ENCODE assay signal across 16 mouse cellular contexts in genomic region chr13:84569371-84569770, GRCm38 (mm10).
A peak's percentile ranks its signal among the peaks of the same experiment; 100 is the strongest.
DNase-seq lines count a peak whose midpoint lies in the region; ATAC-seq and TF ChIP-seq lines count a peak whose summit lies in the region.
"Had no signal": no experiment of that assay in that cellular context is flagged by ENCODE, and none has a peak within 500 bp of the region (broad histone marks: within the 10 kb centered on the region; RNA-seq: fewer than 3 reads in every experiment).

No protein-coding gene starts in this region.

- no peak for DNase-seq in forebrain, embryonic 10.5 days (ENCODE audit: extremely low spot score, low spot score)
- DNase-seq in left cerebral cortex, adult 2 months (ENCODE audit: extremely low spot score in 1 of 2, low spot score in 2 of 2): no peak
- no peak for DNase-seq in gastrocnemius, adult 18-20 months (ENCODE audit: low spot score)
- DNase-seq: adrenal gland, postnatal 14 days; kidney, adult 18-20 months; kidney, postnatal 4 days; thymus, postnatal 25 days had no signal

- H3K36me3 ChIP-seq in midbrain, embryonic 12.5 days: no peaks in the 10 kb centered on the region
- no peaks in the 10 kb centered on the region for H3K36me3 ChIP-seq in midbrain, embryonic 16.5 days (ENCODE audit: control insufficient read depth, insufficient read depth, low read length)
- H3K36me3 ChIP-seq in forebrain, embryonic 10.5 days (replicated peaks): no peaks in the 10 kb centered on the region
- H3K36me3 ChIP-seq in forebrain, embryonic 15.5 days: no peaks in the 10 kb centered on the region
- H3K36me3 ChIP-seq in hindbrain, embryonic 15.5 days: no peaks in the 10 kb centered on the region
- H3K36me3 ChIP-seq: embryonic facial prominence, embryonic 15.5 days; heart, embryonic 13.5 days had no signal

- H3K4me1 ChIP-seq in midbrain, embryonic 12.5 days: peaks cover 33% of the 10 kb centered on the region
- peaks cover 5% of the 10 kb centered on the region; the same call in 1 of the 2 replicates for H3K4me1 ChIP-seq in midbrain, embryonic 16.5 days (ENCODE audit: control insufficient read depth, insufficient read depth, low read length)
- peaks cover 61% of the 10 kb centered on the region for H3K4me1 ChIP-seq in forebrain, embryonic 10.5 days
- peaks cover 64% of the 10 kb centered on the region for H3K4me1 ChIP-seq in forebrain, embryonic 15.5 days
- H3K4me1 ChIP-seq in hindbrain, embryonic 15.5 days (replicated peaks): peaks cover 24% of the 10 kb centered on the region
- H3K4me1 ChIP-seq: embryonic facial prominence, embryonic 15.5 days had no signal

- H3K9me3 ChIP-seq in midbrain, embryonic 12.5 days: no peaks in the 10 kb centered on the region
- no peaks in the 10 kb centered on the region for H3K9me3 ChIP-seq in midbrain, embryonic 16.5 days (replicated peaks; ENCODE audit: control insufficient read depth, low read length, poor library complexity, severe bottlenecking)
- no peaks in the 10 kb centered on the region for H3K9me3 ChIP-seq in forebrain, embryonic 10.5 days
- H3K9me3 ChIP-seq in forebrain, embryonic 15.5 days: no peaks in the 10 kb centered on the region
- H3K9me3 ChIP-seq in hindbrain, embryonic 15.5 days: no peaks in the 10 kb centered on the region
- H3K9me3 ChIP-seq: embryonic facial prominence, embryonic 15.5 days; heart, embryonic 13.5 days had no signal

- peak overlapping the region; percentile 20 for H3K27ac ChIP-seq in midbrain, embryonic 12.5 days (replicated peaks)
- no peak overlapping the region for H3K27ac ChIP-seq in midbrain, embryonic 16.5 days (ENCODE audit: low read length)
- H3K27ac ChIP-seq in forebrain, embryonic 10.5 days: peak overlapping the region; percentile 84
- peak overlapping the region; percentile 89 for H3K27ac ChIP-seq in forebrain, embryonic 15.5 days (replicated peaks)
- H3K27ac ChIP-seq in hindbrain, embryonic 15.5 days (replicated peaks): peak overlapping the region; percentile 39; the same call in 1 of the 2 replicates
- H3K27ac ChIP-seq in left cerebral cortex, adult 2 months: no peak overlapping the region
- H3K27ac ChIP-seq: embryonic facial prominence, embryonic 15.5 days; heart, embryonic 13.5 days; stomach, postnatal 0 days had no signal

- TF ChIP-seq CTCF in left cerebral cortex, adult 2 months (IDR thresholded peaks at IDR 0.05): no peak

- H3K4me2 ChIP-seq in midbrain, embryonic 12.5 days (replicated peaks): no peak overlapping the region
- no peak overlapping the region for H3K4me2 ChIP-seq in midbrain, embryonic 16.5 days (ENCODE audit: low read length)
- H3K4me2 ChIP-seq in forebrain, embryonic 15.5 days (replicated peaks): no peak overlapping the region
- H3K4me2 ChIP-seq in hindbrain, embryonic 15.5 days: no peak overlapping the region
- H3K4me2 ChIP-seq: embryonic facial prominence, embryonic 15.5 days; heart, embryonic 13.5 days had no signal

- intact Hi-C loops in left cerebral cortex, adult 2 months (cut with DNase I): no loop called here

- H3K27me3 ChIP-seq in midbrain, embryonic 12.5 days: no peaks in the 10 kb centered on the region
- H3K27me3 ChIP-seq in midbrain, embryonic 16.5 days (ENCODE audit: control insufficient read depth, insufficient read depth, low read depth, low read length): no peaks in the 10 kb centered on the region
- no peaks in the 10 kb centered on the region for H3K27me3 ChIP-seq in forebrain, embryonic 10.5 days (ENCODE audit: poor library complexity, severe bottlenecking)
- H3K27me3 ChIP-seq in forebrain, embryonic 15.5 days: no peaks in the 10 kb centered on the region
- no peaks in the 10 kb centered on the region for H3K27me3 ChIP-seq in hindbrain, embryonic 15.5 days
- H3K27me3 ChIP-seq: embryonic facial prominence, embryonic 15.5 days; heart, embryonic 13.5 days had no signal

- no peak overlapping the region for H3K9ac ChIP-seq in midbrain, embryonic 12.5 days (replicated peaks)
- H3K9ac ChIP-seq in midbrain, embryonic 16.5 days (ENCODE audit: low read depth, low read length): no peak overlapping the region
- H3K9ac ChIP-seq in forebrain, embryonic 15.5 days (replicated peaks): no peak overlapping the region
- H3K9ac ChIP-seq in hindbrain, embryonic 15.5 days: no peak overlapping the region
- H3K9ac ChIP-seq: embryonic facial prominence, embryonic 15.5 days; heart, embryonic 13.5 days had no signal

- no peak for ATAC-seq in midbrain, embryonic 12.5 days (ENCODE audit: low FRiP score, low read depth)
- ATAC-seq in midbrain, embryonic 16.5 days: no peak
- peak; percentile 9; the same call in 1 of the 2 replicates for ATAC-seq in forebrain, embryonic 15.5 days (replicated peaks)
- ATAC-seq in hindbrain, embryonic 15.5 days (ENCODE audit: low FRiP score, low read depth): no peak
- ATAC-seq in megakaryocyte, adult 5-6 weeks (ENCODE audit: poor library complexity, severe bottlenecking): no peak
- ATAC-seq: CD4-positive, CD25-positive, alpha-beta regulatory T cell, adult 4 months had no signal

- H3K4me3 ChIP-seq in midbrain, embryonic 12.5 days: no peak overlapping the region
- H3K4me3 ChIP-seq in midbrain, embryonic 16.5 days (ENCODE audit: low read depth, low read length): no peak overlapping the region
- no peak overlapping the region for H3K4me3 ChIP-seq in forebrain, embryonic 10.5 days
- no peak overlapping the region for H3K4me3 ChIP-seq in forebrain, embryonic 15.5 days
- no peak overlapping the region for H3K4me3 ChIP-seq in hindbrain, embryonic 15.5 days
- H3K4me3 ChIP-seq in left cerebral cortex, adult 2 months: no peak overlapping the region
- H3K4me3 ChIP-seq: embryonic facial prominence, embryonic 15.5 days; heart, embryonic 13.5 days had no signal

Comparison
In these comparisons a context has a peak if more than half of its experiments do, and no peak if none do; other contexts are left out.
1. H3K27ac ChIP-seq: peak in midbrain, embryonic 12.5 days (single experiment), forebrain, embryonic 10.5 days (single experiment), forebrain, embryonic 15.5 days (single experiment) and hindbrain, embryonic 15.5 days (single experiment); none in midbrain, embryonic 16.5 days (single experiment) and left cerebral cortex, adult 2 months (single experiment).